Mouse (Mus musculus) erythroblast, embryonic 14.5 days (primary cell): ENCODE results near the gene Ccdc92b. TPM values are rescaled to one million over a fixed set of nuclear protein-coding genes. Genes with fewer than 3 reads are reported as not detected.

Source experiments
- H3K27me3 ChIP-seq: 2 replicates; pipeline ENCODE4 v1.6.1; 2012; ENCODE audit warnings: inconsistent platforms; ENCODE audit not compliant: control insufficient read depth
- H3K36me3 ChIP-seq: 2 replicates; pipeline ENCODE4 v1.6.1; 2012; ENCODE audit warnings: mild to moderate bottlenecking, inconsistent platforms; ENCODE audit not compliant: control insufficient read depth
- H3K4me1 ChIP-seq: 2 replicates; pipeline ENCODE4 v1.6.1; 2012; ENCODE audit warnings: inconsistent platforms; ENCODE audit not compliant: control insufficient read depth
- H3K4me3 ChIP-seq: replicated peaks from 2 replicates; pipeline ENCODE3; 2012; ENCODE audit warnings: moderate library complexity, mild to moderate bottlenecking, inconsistent platforms
- H3K9me3 ChIP-seq: 2 replicates; pipeline ENCODE4 v1.6.1; 2012; ENCODE audit warnings: low read length, inconsistent platforms, mixed read lengths; ENCODE audit not compliant: control insufficient read depth
- GATA1 ChIP-seq: IDR thresholded peaks from 2 replicates; pipeline ENCODE4 v1.6.1; 2012; ENCODE audit warnings: low read length, inconsistent platforms, mixed read lengths
- TAL1 ChIP-seq: IDR thresholded peaks from 3 replicates; pipeline ENCODE4 v1.6.1; 2012; ENCODE audit warnings: low read length, inconsistent platforms, mixed read lengths
- polyA plus RNA-seq: library from polyadenylated mRNA; stranded (reverse); fragments of >175 nt; gene quantifications from 2 replicates; pipeline ENCODE4 v1.2.3, GENCODE M21; 2012

Gene Ccdc92b
- polyA plus RNA-seq, 1 experiment = 5.0 TPM

GRCm38 (mm10) chr11:74584946-74585723 is 34.3 kb upstream of the Ccdc92b start:
- TF ChIP-seq TAL1 (no peak), GATA1 (no peak)
- Histone ChIP-seq H3K36me3 (no peaks in the 10 kb centered on the region), H3K4me3 (no peak overlapping the region), H3K27me3 (peaks cover 42% of the 10 kb centered on the region), H3K9me3 (peaks cover 2% of the 10 kb centered on the region; the same call in 1 of the 2 replicates), H3K4me1 (peaks cover 8% of the 10 kb centered on the region)

- Histone ChIP-seq H3K36me3 (no peaks in the 10 kb centered on the region), H3K27me3 (peaks cover 54% of the 10 kb centered on the region), H3K4me3 (no peak overlapping the region), H3K9me3 (peaks cover 2% of the 10 kb centered on the region; the same call in 1 of the 2 replicates), H3K4me1 (peaks cover 8% of the 10 kb centered on the region)
- TF ChIP-seq TAL1 (no peak), GATA1 (no peak)
Measured at GRCm38 (mm10) chr11:74586401-74586800, 33.0 kb upstream of the Ccdc92b start.

GRCm38 (mm10) chr11:74589401-74590238 is 29.8 kb upstream of the Ccdc92b start:
- no peaks in the 10 kb centered on the region for H3K36me3 ChIP-seq
- H3K4me3 ChIP-seq = no peak overlapping the region
- peaks cover 67% of the 10 kb centered on the region for H3K27me3 ChIP-seq
- no peak for TF ChIP-seq GATA1
- no peak for TF ChIP-seq TAL1
- H3K9me3 ChIP-seq = peaks cover 2% of the 10 kb centered on the region; the same call in 1 of the 2 replicates
- peaks cover 1% of the 10 kb centered on the region for H3K4me1 ChIP-seq

GRCm38 (mm10) chr11:74590239-74590596 is 29.2 kb upstream of the Ccdc92b start:
- peaks cover 67% of the 10 kb centered on the region for H3K27me3 ChIP-seq
- peaks cover 1% of the 10 kb centered on the region for H3K4me1 ChIP-seq
- H3K4me3 ChIP-seq = no peak overlapping the region
- no peaks in the 10 kb centered on the region for H3K36me3 ChIP-seq
- TF ChIP-seq GATA1 (no peak), TAL1 (no peak)
- peaks cover 2% of the 10 kb centered on the region; the same call in 1 of the 2 replicates for H3K9me3 ChIP-seq

- peaks cover 2% of the 10 kb centered on the region; the same call in 1 of the 2 replicates for H3K9me3 ChIP-seq
- H3K4me1 ChIP-seq = peaks cover 1% of the 10 kb centered on the region
- peaks cover 66% of the 10 kb centered on the region for H3K27me3 ChIP-seq
- TF ChIP-seq TAL1 (no peak), GATA1 (no peak)
- no peaks in the 10 kb centered on the region for H3K36me3 ChIP-seq
- H3K4me3 ChIP-seq = no peak overlapping the region
Measured at GRCm38 (mm10) chr11:74590691-74591090, 28.7 kb upstream of the Ccdc92b start.

- no peaks in the 10 kb centered on the region for H3K36me3 ChIP-seq
- no peak for TF ChIP-seq GATA1
- H3K4me1 ChIP-seq = peaks cover 1% of the 10 kb centered on the region
- H3K4me3 ChIP-seq = no peak overlapping the region
- peaks cover 55% of the 10 kb centered on the region for H3K27me3 ChIP-seq
- H3K9me3 ChIP-seq = peaks cover 2% of the 10 kb centered on the region; the same call in 1 of the 2 replicates
Measured at GRCm38 (mm10) chr11:74592246-74592645, 27.2 kb upstream of the Ccdc92b start.

- TF ChIP-seq TAL1 = no peak
- TF ChIP-seq GATA1 = no peak
- Histone ChIP-seq H3K27me3 (peaks cover 8% of the 10 kb centered on the region), H3K4me3 (no peak overlapping the region), H3K4me1 (no peaks in the 10 kb centered on the region), H3K36me3 (no peaks in the 10 kb centered on the region), H3K9me3 (peaks cover 7% of the 10 kb centered on the region)
Measured at GRCm38 (mm10) chr11:74597283-74597989, 22.0 kb upstream of the Ccdc92b start.

- H3K9me3 ChIP-seq = peaks cover 7% of the 10 kb centered on the region
- no peak for TF ChIP-seq GATA1
- no peaks in the 10 kb centered on the region for H3K36me3 ChIP-seq
- H3K4me1 ChIP-seq = no peaks in the 10 kb centered on the region
- H3K4me3 ChIP-seq = no peak overlapping the region
- H3K27me3 ChIP-seq = peaks cover 3% of the 10 kb centered on the region
Measured at GRCm38 (mm10) chr11:74597990-74598337, 21.4 kb upstream of the Ccdc92b start.

GRCm38 (mm10) chr11:74602286-74602685 is 17.1 kb upstream of the Ccdc92b start:
- TF ChIP-seq GATA1 (no peak), TAL1 (no peak)
- no peak overlapping the region for H3K4me3 ChIP-seq
- peaks cover 17% of the 10 kb centered on the region for H3K27me3 ChIP-seq
- no peaks in the 10 kb centered on the region for H3K4me1 ChIP-seq
- H3K9me3 ChIP-seq = peaks cover 7% of the 10 kb centered on the region
- no peaks in the 10 kb centered on the region for H3K36me3 ChIP-seq
